Mouse (Mus musculus) adrenal gland, postnatal 4 days (tissue): ENCODE results near the gene Rpgrip1l. TPM values are rescaled to one million over a fixed set of nuclear protein-coding genes. Genes with fewer than 3 reads are reported as not detected.

Source experiments
- DNase-seq, 2 experiments: peaks; one replicate each; pipeline ENCODE4 v3.0.0; 2021 to 2022; ENCODE audit warnings: low spot score in 2 of 2, mixed read lengths in 2 of 2
- total RNA-seq, 2 experiments: library from RNA; stranded (reverse); gene quantifications; 2 replicates each; pipeline ENCODE4 v1.2.3; 2021

Gene Rpgrip1l
- total RNA-seq, 2 experiments from 2014 or later, result 6.0 to 8.6 TPM

GRCm38 (mm10) chr8:91276337-91276736 is 36.7 kb downstream of the Rpgrip1l start:
- DNase-seq, result no peak

GRCm38 (mm10) chr8:91273493-91273892 is 39.6 kb downstream of the Rpgrip1l start:
- DNase-seq, result no peak

GRCm38 (mm10) chr8:91269374-91269958 is 43.6 kb downstream of the Rpgrip1l start:
- DNase-seq, result no peak

- no peak for DNase-seq
Observed at GRCm38 (mm10) chr8:91264564-91264963, 48.5 kb downstream of the Rpgrip1l start.

- DNase-seq, result no peak
Observed at GRCm38 (mm10) chr8:91263939-91264338, 49.1 kb downstream of the Rpgrip1l start.

- no peak for DNase-seq
Observed at GRCm38 (mm10) chr8:91261598-91261997, 51.5 kb downstream of the Rpgrip1l start.

GRCm38 (mm10) chr8:91250966-91251365 is 62.1 kb downstream of the Rpgrip1l start:
- no peak for DNase-seq

- no peak for DNase-seq
Observed at GRCm38 (mm10) chr8:91249758-91250466, 63.1 kb downstream of the Rpgrip1l start.

GRCm38 (mm10) chr8:91245821-91246454 is 67.1 kb downstream of the Rpgrip1l start:
- DNase-seq, result no peak

GRCm38 (mm10) chr8:91242721-91243120 is 70.3 kb downstream of the Rpgrip1l start:
- DNase-seq, result no peak

GRCm38 (mm10) chr8:91241873-91242519 is 71.1 kb downstream of the Rpgrip1l start:
- no peak for DNase-seq

- no peak for DNase-seq
Observed at GRCm38 (mm10) chr8:91241371-91241770, 71.7 kb downstream of the Rpgrip1l start.

- DNase-seq, result no peak
Observed at GRCm38 (mm10) chr8:91237191-91237590, 75.9 kb downstream of the Rpgrip1l start.

- DNase-seq, result no peak
Observed at GRCm38 (mm10) chr8:91234097-91234496, 79.0 kb downstream of the Rpgrip1l start.

GRCm38 (mm10) chr8:91227421-91227841 is 85.6 kb downstream of the Rpgrip1l start:
- DNase-seq, result no peak

- no peak for DNase-seq
Observed at GRCm38 (mm10) chr8:91224227-91224626, 88.8 kb downstream of the Rpgrip1l start.

- DNase-seq, result no peak
Observed at GRCm38 (mm10) chr8:91221841-91222240, 91.2 kb downstream of the Rpgrip1l start.

- no peak for DNase-seq
Observed at GRCm38 (mm10) chr8:91218271-91218670, 94.8 kb downstream of the Rpgrip1l start.

- no peak for DNase-seq
Observed at GRCm38 (mm10) chr8:91217062-91217905, 95.8 kb downstream of the Rpgrip1l start.

GRCm38 (mm10) chr8:91214287-91214686 is 98.8 kb downstream of the Rpgrip1l start:
- DNase-seq, result no peak

- no peak for DNase-seq
Observed at GRCm38 (mm10) chr8:91212948-91213347, 100.1 kb downstream of the Rpgrip1l start.
